Mouse (Mus musculus) gastrocnemius, adult 2 months (tissue): ENCODE measurements around the gene Iqcf6. TPM values are rescaled to one million over a fixed set of nuclear protein-coding genes. Genes with fewer than 3 reads are reported as not detected.

Experiments
- DNase-seq: peaks from one replicate; pipeline ENCODE4 v3.0.0; 2022
- H3K27ac ChIP-seq: fragments of 200-600 bp; 2 replicates; pipeline ENCODE4 v1.8.1; 2022; ENCODE audit warnings: mild to moderate bottlenecking
- H3K4me3 ChIP-seq: fragments of 200-600 bp; 2 replicates; pipeline ENCODE4 v1.8.1; 2022; ENCODE audit warnings: mild to moderate bottlenecking, moderate library complexity
- CTCF ChIP-seq: fragments of 200-600 bp; IDR thresholded peaks from 2 replicates; pipeline ENCODE4 v1.8.1; 2022; ENCODE audit warnings: antibody characterized with exemption, mild to moderate bottlenecking, moderate library complexity
- intact Hi-C: fragments of 180-260 bp; cut with DNase I; formaldehyde crosslinking; loops from one replicate; pipeline ENCODE4 v1.15.1; 2025
- total RNA-seq, 2 experiments: library from RNA; stranded (reverse); gene quantifications; 2 replicates each; pipeline ENCODE4 v1.2.3; 2021

Gene Iqcf6
- total RNA-seq, 2 experiments from 2014 or later, result not detected

- DNase-seq, result no peak
- Histone ChIP-seq H3K4me3 (no peak overlapping the region), H3K27ac (no peak overlapping the region)
- intact Hi-C loops, result no loop called here
- no peak for TF ChIP-seq CTCF
Measured at GRCm38 (mm10) chr9:106638154-106638553, 11.8 kb downstream of the Iqcf6 start.

- DNase-seq, result no peak
- intact Hi-C loops, result no loop called here
- no peak for TF ChIP-seq CTCF
- H3K27ac ChIP-seq, result no peak overlapping the region
- no peak overlapping the region for H3K4me3 ChIP-seq
Measured at GRCm38 (mm10) chr9:106641346-106641745, 15.0 kb downstream of the Iqcf6 start.

GRCm38 (mm10) chr9:106643128-106643527, 16.7 kb downstream of the Iqcf6 start:
- peak; percentile 71 for TF ChIP-seq CTCF
- Histone ChIP-seq H3K27ac (no peak overlapping the region), H3K4me3 (no peak overlapping the region)
- DNase-seq, result peak; percentile 64
- intact Hi-C loops, result no loop called here

GRCm38 (mm10) chr9:106643787-106644186, 17.4 kb downstream of the Iqcf6 start:
- Histone ChIP-seq H3K4me3 (no peak overlapping the region), H3K27ac (no peak overlapping the region)
- DNase-seq, result no peak
- intact Hi-C loops, result no loop called here
- TF ChIP-seq CTCF, result no peak

GRCm38 (mm10) chr9:106645684-106646271, 19.4 kb downstream of the Iqcf6 start:
- Histone ChIP-seq H3K27ac (no peak overlapping the region), H3K4me3 (no peak overlapping the region)
- TF ChIP-seq CTCF, result no peak
- intact Hi-C loops, result no loop called here
- no peak for DNase-seq

GRCm38 (mm10) chr9:106647226-106647625, 20.8 kb downstream of the Iqcf6 start:
- no peak for TF ChIP-seq CTCF
- no peak for DNase-seq
- no peak overlapping the region for H3K27ac ChIP-seq
- intact Hi-C loops, result no loop called here
- no peak overlapping the region for H3K4me3 ChIP-seq

- DNase-seq, result no peak
- TF ChIP-seq CTCF, result 0 out of 2 replicates have a peak, but pooled peaks have one; percentile 4
- Histone ChIP-seq H3K27ac (no peak overlapping the region), H3K4me3 (no peak overlapping the region)
- intact Hi-C loops, result no loop called here
Measured at GRCm38 (mm10) chr9:106652720-106653119, 26.3 kb downstream of the Iqcf6 start.

GRCm38 (mm10) chr9:106655884-106656720, 29.7 kb downstream of the Iqcf6 start, which contains the start of gene Grm2:
Gene Grm2, minus strand, starts transcription at chr9:106656082.
- peak within 1 kb of the TSS; percentile 40 for H3K4me3 ChIP-seq
- intact Hi-C loops, result no loop called here

GRCm38 (mm10) chr9:106656820-106657219, 30.4 kb downstream of the Iqcf6 start:
- no peak for TF ChIP-seq CTCF
- no peak overlapping the region for H3K4me3 ChIP-seq
- no peak for DNase-seq
- H3K27ac ChIP-seq, result no peak overlapping the region
- intact Hi-C loops, result no loop called here

More at GRCm38 (mm10) chr9:106655884-106656720, 29.7 kb downstream of the Iqcf6 start, which contains the start of gene Grm2:
- H3K27ac ChIP-seq, result no peak within 1 kb of the TSS
- no peak for TF ChIP-seq CTCF
- DNase-seq, result peak; percentile 72

GRCm38 (mm10) chr9:106657592-106657991, 31.2 kb downstream of the Iqcf6 start:
- no peak overlapping the region for H3K4me3 ChIP-seq
- TF ChIP-seq CTCF, result no peak
- intact Hi-C loops, result no loop called here
- no peak overlapping the region for H3K27ac ChIP-seq
- DNase-seq, result no peak

GRCm38 (mm10) chr9:106659441-106659840, 33.1 kb downstream of the Iqcf6 start:
- no peak for TF ChIP-seq CTCF
- no peak for DNase-seq
- no peak overlapping the region for H3K4me3 ChIP-seq
- intact Hi-C loops, result no loop called here
- H3K27ac ChIP-seq, result no peak overlapping the region

GRCm38 (mm10) chr9:106659935-106660334, 33.6 kb downstream of the Iqcf6 start:
- no peak for DNase-seq
- Histone ChIP-seq H3K27ac (no peak overlapping the region), H3K4me3 (no peak overlapping the region)
- intact Hi-C loops, result no loop called here
- TF ChIP-seq CTCF, result no peak

- DNase-seq, result no peak
- H3K27ac ChIP-seq, result no peak overlapping the region
- intact Hi-C loops, result no loop called here
- no peak for TF ChIP-seq CTCF
- no peak overlapping the region for H3K4me3 ChIP-seq
Measured at GRCm38 (mm10) chr9:106663200-106663599, 36.8 kb downstream of the Iqcf6 start.

- no peak for DNase-seq
- intact Hi-C loops, result no loop called here
- Histone ChIP-seq H3K4me3 (no peak overlapping the region), H3K27ac (no peak overlapping the region)
- TF ChIP-seq CTCF, result no peak
Measured at GRCm38 (mm10) chr9:106664433-106664832, 38.1 kb downstream of the Iqcf6 start.
